Mouse (Mus musculus) lung, adult 2 months (tissue): ENCODE data around the gene Hsd17b11.

ENCODE experiments used
- CTCF ChIP-seq: fragments of 200-500 bp; IDR thresholded peaks from 2 replicates; pipeline ENCODE4 v1.5.1; 2011; ENCODE audit warnings: mild to moderate bottlenecking, low read length, control low read depth; ENCODE audit not compliant: insufficient read depth
- POLR2A ChIP-seq: fragments of 200-500 bp; IDR thresholded peaks from 2 replicates; pipeline ENCODE4 v1.6.1; 2011; ENCODE audit warnings: low read depth, mild to moderate bottlenecking, control low read depth, low read length, borderline replicate concordance; ENCODE audit errors: extremely low read depth

GRCm38 (mm10) chr5:104042906-104043305, 21.2 kb upstream of the Hsd17b11 start:
- TF ChIP-seq CTCF (no peak), POLR2A (no peak)
